Mouse (Mus musculus): ENCODE results near the gene Sh3gl1. TPM values are rescaled to one million over a fixed set of nuclear protein-coding genes. Genes with fewer than 3 reads are reported as not detected.
A peak's percentile ranks its signal among the peaks of the same experiment; 100 is the strongest.

Sh3gl1 gene
- polyA plus RNA-seq, 1 experiment from 2014 or later: 190 TPM

GRCm38 (mm10) chr17:56040857-56041163, 4.4 kb upstream of the Sh3gl1 start:
- Histone ChIP-seq H3K9me3 (ENCODE audit: low read length) (no peaks in the 10 kb centered on the region), H3K4me2 (replicated peaks; ENCODE audit: low read depth, low read length) (peak overlapping the region; percentile 87), H3K9ac (replicated peaks; ENCODE audit: low read length) (peak overlapping the region; percentile 92), H3K27me3 (ENCODE audit: insufficient read depth, low read length) (no peaks in the 10 kb centered on the region), H3K4me1 (ENCODE audit: insufficient read depth, low read length) (peaks cover 18% of the 10 kb centered on the region), H3K4me3 (ENCODE audit: low read length) (peak overlapping the region; percentile 91), H3K36me3 (ENCODE audit: insufficient read depth, low read length) (peaks cover 15% of the 10 kb centered on the region), H3K27ac (ENCODE audit: low read length) (peak overlapping the region; percentile 82)
- ATAC-seq (ENCODE audit: low FRiP score, low TSS enrichment): no peak
- WGBS: 1% methylated on average over 12 of the region's 12 CpGs

- ATAC-seq (ENCODE audit: low FRiP score, low TSS enrichment): peak; percentile 86
- H3K4me3 ChIP-seq (ENCODE audit: low read length): peak within 1 kb of the TSS; percentile 91
- H3K4me1 ChIP-seq (ENCODE audit: insufficient read depth, low read length): peaks cover 22% of the 10 kb centered on the region
- H3K36me3 ChIP-seq (ENCODE audit: insufficient read depth, low read length): peaks cover 13% of the 10 kb centered on the region
- H3K9ac ChIP-seq (replicated peaks; ENCODE audit: low read length): peak within 1 kb of the TSS; percentile 92
- WGBS: under 1% methylated on average over 68 of the region's 68 CpGs
- peak within 1 kb of the TSS; percentile 82 for H3K27ac ChIP-seq (ENCODE audit: low read length)
- H3K9me3 ChIP-seq (ENCODE audit: low read length): no peaks in the 10 kb centered on the region
- no peaks in the 10 kb centered on the region for H3K27me3 ChIP-seq (ENCODE audit: insufficient read depth, low read length)
- H3K4me2 ChIP-seq (replicated peaks; ENCODE audit: low read depth, low read length): peak within 1 kb of the TSS; percentile 87
These were observed 3.8 kb upstream of the Sh3gl1 start, which contains the start of gene Chaf1a for GRCm38 (mm10) chr17:56040030-56040856. TSS of gene Chaf1a (plus strand) at chr17:56040439.

- WGBS: 77% methylated on average over 4 of the region's 4 CpGs
- peaks cover 31% of the 10 kb centered on the region for H3K4me1 ChIP-seq (ENCODE audit: insufficient read depth, low read length)
- H3K9ac ChIP-seq (replicated peaks; ENCODE audit: low read length): no peak overlapping the region
- peaks cover 8% of the 10 kb centered on the region for H3K36me3 ChIP-seq (ENCODE audit: insufficient read depth, low read length)
- no peak overlapping the region for H3K27ac ChIP-seq (ENCODE audit: low read length)
- no peaks in the 10 kb centered on the region for H3K27me3 ChIP-seq (ENCODE audit: insufficient read depth, low read length)
- H3K4me3 ChIP-seq (ENCODE audit: low read length): peak overlapping the region; percentile 91; the same call in 1 of the 2 replicates
- H3K4me2 ChIP-seq (replicated peaks; ENCODE audit: low read depth, low read length): peak overlapping the region; percentile 87
- H3K9me3 ChIP-seq (ENCODE audit: low read length): no peaks in the 10 kb centered on the region
- no peak for ATAC-seq (ENCODE audit: low FRiP score, low TSS enrichment)
These were observed 2.9 kb upstream of the Sh3gl1 start for GRCm38 (mm10) chr17:56039345-56039744.

GRCm38 (mm10) chr17:56038583-56039261, 2.3 kb upstream of the Sh3gl1 start:
- Histone ChIP-seq H3K9ac (replicated peaks; ENCODE audit: low read length) (no peak overlapping the region), H3K9me3 (ENCODE audit: low read length) (no peaks in the 10 kb centered on the region), H3K27ac (ENCODE audit: low read length) (no peak overlapping the region), H3K36me3 (ENCODE audit: insufficient read depth, low read length) (peaks cover 10% of the 10 kb centered on the region; the same call in 1 of the 2 replicates), H3K4me2 (replicated peaks; ENCODE audit: low read depth, low read length) (no peak overlapping the region), H3K4me3 (ENCODE audit: low read length) (no peak overlapping the region), H3K27me3 (ENCODE audit: insufficient read depth, low read length) (no peaks in the 10 kb centered on the region), H3K4me1 (ENCODE audit: insufficient read depth, low read length) (peaks cover 38% of the 10 kb centered on the region)
- ATAC-seq (ENCODE audit: low FRiP score, low TSS enrichment): no peak
- WGBS: 83% methylated on average over 8 of the region's 8 CpGs

- H3K36me3 ChIP-seq (ENCODE audit: insufficient read depth, low read length): 0 out of 2 replicates have a peak, but pooled peaks cover 13% of the 10 kb centered on the region
- 0 out of 2 replicates have a peak overlapping the region, but pooled peaks have one; percentile 17 for H3K27ac ChIP-seq (ENCODE audit: low read length)
- H3K27me3 ChIP-seq (ENCODE audit: insufficient read depth, low read length): no peaks in the 10 kb centered on the region
- 33% methylated on average over 13 of the region's 13 CpGs for WGBS
- peak overlapping the region; percentile 41 for H3K4me2 ChIP-seq (replicated peaks; ENCODE audit: low read depth, low read length)
- H3K9me3 ChIP-seq (ENCODE audit: low read length): no peaks in the 10 kb centered on the region
- peak overlapping the region; percentile 97 for H3K4me3 ChIP-seq (ENCODE audit: low read length)
- peak overlapping the region; percentile 35 for H3K9ac ChIP-seq (replicated peaks; ENCODE audit: low read length)
- ATAC-seq (ENCODE audit: low FRiP score, low TSS enrichment): peak; percentile 4; the same call in 1 of the 2 replicates
- peaks cover 50% of the 10 kb centered on the region for H3K4me1 ChIP-seq (ENCODE audit: insufficient read depth, low read length)
These were observed 459 bp upstream of the Sh3gl1 start for GRCm38 (mm10) chr17:56036901-56037287.

GRCm38 (mm10) chr17:56035216-56035615, 1.2 kb downstream of the Sh3gl1 start:
- Histone ChIP-seq H3K27ac (ENCODE audit: low read length) (no peak overlapping the region), H3K4me3 (ENCODE audit: low read length) (peak overlapping the region; percentile 97), H3K9ac (replicated peaks; ENCODE audit: low read length) (peak overlapping the region; percentile 96), H3K9me3 (ENCODE audit: low read length) (no peaks in the 10 kb centered on the region), H3K4me1 (ENCODE audit: insufficient read depth, low read length) (peaks cover 53% of the 10 kb centered on the region), H3K27me3 (ENCODE audit: insufficient read depth, low read length) (no peaks in the 10 kb centered on the region), H3K4me2 (replicated peaks; ENCODE audit: low read depth, low read length) (peak overlapping the region; percentile 69), H3K36me3 (ENCODE audit: insufficient read depth, low read length) (0 out of 2 replicates have a peak, but pooled peaks cover 13% of the 10 kb centered on the region)
- ATAC-seq (ENCODE audit: low FRiP score, low TSS enrichment): no peak
- 52% methylated on average over 4 of the region's 4 CpGs for WGBS

- Histone ChIP-seq H3K27me3 (ENCODE audit: insufficient read depth, low read length) (no peaks in the 10 kb centered on the region), H3K4me1 (ENCODE audit: insufficient read depth, low read length) (peaks cover 53% of the 10 kb centered on the region), H3K36me3 (ENCODE audit: insufficient read depth, low read length) (0 out of 2 replicates have a peak, but pooled peaks cover 13% of the 10 kb centered on the region), H3K27ac (ENCODE audit: low read length) (no peak overlapping the region), H3K9ac (replicated peaks; ENCODE audit: low read length) (0 out of 2 replicates have a peak overlapping the region, but pooled peaks have one; percentile 50), H3K4me2 (replicated peaks; ENCODE audit: low read depth, low read length) (peak overlapping the region; percentile 69), H3K4me3 (ENCODE audit: low read length) (peak overlapping the region; percentile 97), H3K9me3 (ENCODE audit: low read length) (no peaks in the 10 kb centered on the region)
- no peak for ATAC-seq (ENCODE audit: low FRiP score, low TSS enrichment)
- 78% methylated on average over 6 of the region's 6 CpGs for whole genome bisulfite sequencing
These were observed 1.7 kb downstream of the Sh3gl1 start for GRCm38 (mm10) chr17:56034726-56035100.

- Histone ChIP-seq H3K9me3 (ENCODE audit: low read length) (no peaks in the 10 kb centered on the region), H3K27me3 (ENCODE audit: insufficient read depth, low read length) (no peaks in the 10 kb centered on the region), H3K9ac (replicated peaks; ENCODE audit: low read length) (peak overlapping the region; percentile 50), H3K4me3 (ENCODE audit: low read length) (0 out of 2 replicates have a peak overlapping the region, but pooled peaks have one; percentile 97), H3K36me3 (ENCODE audit: insufficient read depth, low read length) (0 out of 2 replicates have a peak, but pooled peaks cover 13% of the 10 kb centered on the region), H3K4me1 (ENCODE audit: insufficient read depth, low read length) (peaks cover 53% of the 10 kb centered on the region), H3K27ac (ENCODE audit: low read length) (no peak overlapping the region), H3K4me2 (replicated peaks; ENCODE audit: low read depth, low read length) (peak overlapping the region; percentile 69; the same call in 1 of the 2 replicates)
- WGBS: 86% methylated on average over 7 of the region's 7 CpGs
- no peak for ATAC-seq (ENCODE audit: low FRiP score, low TSS enrichment)
These were observed 2.3 kb downstream of the Sh3gl1 start for GRCm38 (mm10) chr17:56034040-56034725.

- WGBS: 75% methylated on average over 7 of the region's 7 CpGs
- Histone ChIP-seq H3K9ac (replicated peaks; ENCODE audit: low read length) (peak overlapping the region; percentile 24), H3K4me1 (ENCODE audit: insufficient read depth, low read length) (peaks cover 53% of the 10 kb centered on the region), H3K27me3 (ENCODE audit: insufficient read depth, low read length) (no peaks in the 10 kb centered on the region), H3K9me3 (ENCODE audit: low read length) (no peaks in the 10 kb centered on the region), H3K36me3 (ENCODE audit: insufficient read depth, low read length) (peaks cover 15% of the 10 kb centered on the region; the same call in 1 of the 2 replicates), H3K4me3 (ENCODE audit: low read length) (no peak overlapping the region), H3K4me2 (replicated peaks; ENCODE audit: low read depth, low read length) (peak overlapping the region; percentile 17; the same call in 1 of the 2 replicates), H3K27ac (ENCODE audit: low read length) (peak overlapping the region; percentile 75)
- ATAC-seq (ENCODE audit: low FRiP score, low TSS enrichment): no peak
These were observed 3.6 kb downstream of the Sh3gl1 start for GRCm38 (mm10) chr17:56032831-56033230.
